Mouse (Mus musculus) lung, postnatal 0 days (tissue): ENCODE results near the gene Bnipl. TPM values are rescaled to one million over a fixed set of nuclear protein-coding genes. Genes with fewer than 3 reads are reported as not detected.
A peak's percentile ranks its signal among the peaks of the same experiment; 100 is the strongest.

ENCODE experiments used
- ATAC-seq: fragments of 200-750 bp; cut with Nextera tagmentation; 2 replicates; pipeline ENCODE4 v1.8.0; 2017; ENCODE audit warnings: moderate library complexity
- DNase-seq: peaks from one replicate; pipeline ENCODE4 v3.0.0-alpha.2; 2016; ENCODE audit warnings: low spot score
- H3K27ac ChIP-seq: fragments of 300-500 bp; sonication (generic); 2 replicates; pipeline ENCODE4 v1.5.1; 2014; ENCODE audit warnings: antibody characterized with exemption, mild to moderate bottlenecking, low read length, mixed read lengths
- H3K27me3 ChIP-seq: fragments of 300-500 bp; sonication (generic); replicated peaks from 2 replicates; pipeline ENCODE4 v1.6.1; 2014; ENCODE audit warnings: low read length, mixed read lengths; ENCODE audit not compliant: insufficient read depth
- H3K36me3 ChIP-seq: fragments of 300-500 bp; sonication (generic); 2 replicates; pipeline ENCODE4 v1.6.1; 2014; ENCODE audit warnings: low read length, mixed read lengths; ENCODE audit not compliant: insufficient read depth
- H3K4me1 ChIP-seq: fragments of 300-500 bp; sonication (generic); 2 replicates; pipeline ENCODE4 v1.6.1; 2014; ENCODE audit warnings: antibody characterized with exemption, low read depth, low read length, mixed read lengths; ENCODE audit not compliant: insufficient read depth
- H3K4me2 ChIP-seq: fragments of 300-500 bp; sonication (generic); replicated peaks from 2 replicates; pipeline ENCODE4 v1.6.1; 2014; ENCODE audit warnings: low read depth, mild to moderate bottlenecking, low read length, moderate library complexity, mixed read lengths
- H3K4me3 ChIP-seq: fragments of 300-500 bp; sonication (generic); 2 replicates; pipeline ENCODE4 v1.5.1; 2014; ENCODE audit warnings: low read depth, low read length
- H3K9ac ChIP-seq: fragments of 300-500 bp; sonication (generic); replicated peaks from 2 replicates; pipeline ENCODE4 v1.6.1; 2014; ENCODE audit warnings: low read depth, mild to moderate bottlenecking
- H3K9me3 ChIP-seq: fragments of 300-500 bp; sonication (generic); 2 replicates; pipeline ENCODE4 v1.6.1; 2016; ENCODE audit warnings: low read length, mixed read lengths
- CTCF ChIP-seq: IDR thresholded peaks from 2 replicates; pipeline ENCODE4 v1.5.1; 2016; ENCODE audit warnings: antibody characterized with exemption, mild to moderate bottlenecking
- EP300 ChIP-seq: IDR thresholded peaks from 2 replicates; pipeline ENCODE4 v1.6.1; 2016; ENCODE audit warnings: antibody characterized with exemption, mild to moderate bottlenecking, control low read depth
- WGBS: fragments of 180-500 bp; shearing (Covaris S2); extraction: QIAGEN DNeasy Blood & Tissue Kit; methylation state at CpG from one replicate; pipeline ENCODE4 v1.1.7; 2014; 5-methylcytosine and 5-hydroxymethylcytosine counted together
- polyA plus RNA-seq: library from polyadenylated mRNA; unstranded; fragments of >200 nt; fragmentation: Nextera tagmentation; extraction: Ambion mirVana; gene quantifications from 2 replicates; pipeline ENCODE4 v1.2.1, GENCODE M21; 2015

Bnipl gene
- polyA plus RNA-seq: 2.5 and 2.8 TPM in 2 replicates

DNA sequence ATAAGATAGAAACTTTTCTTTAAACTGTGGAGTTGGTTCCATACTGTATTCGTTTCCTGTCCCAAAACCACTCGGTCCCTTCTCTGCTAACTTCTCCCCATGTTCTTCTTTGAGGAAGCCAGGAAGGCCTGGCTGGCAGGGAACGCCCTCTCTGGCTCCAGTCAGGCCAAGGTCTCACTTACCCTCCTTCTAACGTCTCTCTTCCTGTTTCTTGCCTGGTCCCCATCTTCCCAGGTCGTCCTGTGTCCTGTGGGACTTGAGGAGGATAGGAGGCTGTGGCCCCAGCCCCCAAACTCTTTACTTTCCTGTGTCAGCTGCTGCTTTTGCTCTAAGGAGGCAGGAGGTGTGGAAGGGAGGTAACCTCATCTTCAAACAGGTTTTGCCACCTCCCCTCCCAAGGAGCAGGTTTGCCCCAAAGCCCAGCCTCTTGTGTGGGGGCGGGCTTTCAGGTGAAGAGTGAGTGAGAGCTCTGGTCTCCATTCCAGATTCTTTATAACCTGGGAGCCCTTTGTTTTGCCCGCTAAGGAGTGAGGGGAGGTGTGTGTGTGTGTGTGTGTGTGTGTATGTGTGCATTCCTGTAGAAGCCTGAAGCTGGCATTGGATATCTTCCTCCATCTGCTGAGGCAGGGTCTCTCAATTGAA, at the start of gene Bnipl:
Gene Bnipl (minus strand): TSS at position 411 of the 642 bp plus-strand sequence.
- no peaks in the 10 kb centered on the region for H3K4me1 ChIP-seq
- H3K4me2 ChIP-seq: no peak within 1 kb of the TSS
- H3K27me3 ChIP-seq: no peaks in the 10 kb centered on the region
- no peak within 1 kb of the TSS for H3K4me3 ChIP-seq
- ATAC-seq: peak; percentile 77
- H3K36me3 ChIP-seq: peaks cover 13% of the 10 kb centered on the region
- 0 out of 2 replicates have a peak within 1 kb of the TSS, but pooled peaks have one; percentile 5 for H3K27ac ChIP-seq
- peak; percentile 56 for DNase-seq
- TF ChIP-seq CTCF (no peak), EP300 (no peak)
- WGBS: 27% methylated on average over 7 of the region's 7 CpGs
- H3K9ac ChIP-seq: no peak within 1 kb of the TSS
- H3K9me3 ChIP-seq: no peaks in the 10 kb centered on the region

DNA sequence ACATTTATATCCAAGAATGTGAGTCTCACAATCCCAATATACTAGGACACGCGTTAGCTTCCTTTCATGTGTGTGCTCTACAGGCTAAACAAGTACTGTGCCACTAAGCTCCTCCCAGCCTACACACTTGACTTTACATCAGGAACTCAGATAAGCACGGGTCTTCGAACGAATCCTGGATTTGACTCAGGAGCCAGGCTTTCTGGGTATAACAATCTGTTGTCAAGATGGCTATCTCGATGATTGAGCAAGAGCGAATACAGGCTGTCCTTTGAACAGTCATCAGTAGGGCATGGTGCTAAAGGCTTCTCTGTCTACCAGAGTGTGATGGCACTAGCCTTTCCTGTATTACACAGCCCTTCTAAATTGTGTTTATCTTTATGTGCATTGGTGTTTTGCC, 47.0 kb upstream of the Bnipl start:
- peak; percentile 48 for DNase-seq
- Histone ChIP-seq H3K9me3 (no peaks in the 10 kb centered on the region), H3K4me1 (peaks cover 3% of the 10 kb centered on the region; the same call in 1 of the 2 replicates), H3K27me3 (no peaks in the 10 kb centered on the region), H3K4me3 (no peak overlapping the region), H3K27ac (no peak overlapping the region), H3K4me2 (no peak overlapping the region), H3K36me3 (peaks cover 16% of the 10 kb centered on the region; the same call in 1 of the 2 replicates), H3K9ac (no peak overlapping the region)
- 50% methylated on average over 7 of the region's 7 CpGs for WGBS
- no peak for TF ChIP-seq CTCF
- TF ChIP-seq EP300: no peak
- ATAC-seq: peak; percentile 32

DNA sequence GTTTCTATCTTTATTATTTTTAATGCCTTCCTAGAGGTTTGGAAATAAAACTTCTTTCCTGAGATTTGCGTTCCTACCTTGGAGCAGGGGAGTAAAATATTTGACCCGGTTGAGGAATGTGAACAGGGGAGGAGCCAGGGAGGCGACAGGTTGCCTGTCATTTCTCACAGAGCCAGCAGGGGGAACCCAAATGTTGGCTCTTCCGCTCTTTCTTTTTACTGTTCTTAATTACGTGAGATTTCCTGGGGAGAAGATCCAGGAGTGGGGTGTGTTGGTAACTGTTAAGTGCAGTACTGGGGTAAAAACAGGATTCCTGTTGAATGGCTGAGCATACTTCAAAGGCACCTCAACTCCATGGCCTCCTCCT, 45.1 kb upstream of the Bnipl start:
- peaks cover 18% of the 10 kb centered on the region; the same call in 1 of the 2 replicates for H3K36me3 ChIP-seq
- peaks cover 3% of the 10 kb centered on the region; the same call in 1 of the 2 replicates for H3K4me1 ChIP-seq
- no peak overlapping the region for H3K4me3 ChIP-seq
- DNase-seq (peak; percentile 87), ATAC-seq (peak; percentile 62)
- H3K4me2 ChIP-seq: no peak overlapping the region
- H3K9ac ChIP-seq: no peak overlapping the region
- TF ChIP-seq EP300 (0 out of 2 replicates have a peak, but pooled peaks have one; percentile 12), CTCF (peak; percentile 76)
- no peak overlapping the region for H3K27ac ChIP-seq
- H3K9me3 ChIP-seq: no peaks in the 10 kb centered on the region
- no peaks in the 10 kb centered on the region for H3K27me3 ChIP-seq
- 10% methylated on average over 5 of the region's 5 CpGs for WGBS

DNA sequence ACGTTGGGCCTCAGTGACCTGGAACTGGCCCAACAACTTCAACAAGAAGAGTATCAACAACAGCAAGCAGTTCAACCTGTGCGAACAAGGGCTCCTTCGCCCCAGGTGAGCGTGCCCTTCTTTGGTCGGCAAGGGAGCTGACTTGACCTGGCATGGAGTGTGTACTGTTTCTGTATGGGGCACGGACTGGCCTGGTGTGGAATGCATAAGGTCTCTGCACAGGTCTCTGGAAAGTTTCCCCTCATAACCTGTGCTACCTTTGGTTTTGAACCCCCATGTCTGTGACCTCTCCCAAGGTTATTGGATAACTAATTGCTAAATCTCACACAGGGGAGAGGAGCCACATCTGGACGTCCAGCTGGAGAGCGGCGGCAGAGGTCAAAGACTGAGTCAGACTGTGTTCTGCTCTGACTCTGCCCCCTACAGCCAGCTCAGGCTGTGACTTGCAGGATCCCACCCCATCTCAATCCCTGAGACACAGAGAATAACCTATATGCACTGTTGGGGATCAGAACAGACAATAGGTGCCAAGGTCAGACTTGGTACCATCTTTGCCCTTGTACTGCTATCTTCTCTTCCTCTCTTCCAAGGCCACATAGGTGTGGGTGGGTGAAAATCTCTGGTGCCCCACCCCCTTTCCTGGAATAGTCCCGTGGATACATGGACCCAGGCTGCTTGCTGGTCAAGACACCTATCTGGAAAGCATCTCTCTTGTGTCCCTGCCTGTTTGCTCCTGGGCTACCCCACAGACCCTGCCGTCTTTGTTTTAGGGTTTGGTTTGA, 44.5 kb upstream of the Bnipl start:
- no peak for ATAC-seq
- 54% methylated on average over 11 of the region's 11 CpGs for WGBS
- no peak overlapping the region for H3K27ac ChIP-seq

DNA sequence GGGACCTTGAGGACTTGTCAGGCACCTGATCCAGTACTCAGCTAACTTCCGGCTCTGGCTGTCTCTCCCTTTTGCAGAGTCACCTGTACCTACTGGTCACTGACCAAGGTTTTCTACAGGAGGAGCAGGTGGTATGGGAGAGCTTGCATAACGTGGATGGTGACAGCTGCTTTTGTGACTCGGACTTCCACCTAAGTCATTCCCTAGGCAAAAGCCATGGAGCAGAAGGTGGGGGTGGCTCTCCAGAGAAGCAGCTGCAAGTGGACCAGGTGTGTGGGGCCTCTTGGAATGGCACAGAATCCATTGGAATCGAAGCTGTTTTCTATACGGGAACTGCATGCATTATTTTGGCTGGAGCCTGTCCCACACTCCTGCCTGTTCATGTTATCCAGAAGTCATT, 43.7 kb upstream of the Bnipl start:
- H3K4me3 ChIP-seq: no peak overlapping the region
- 84% methylated on average over 5 of the region's 5 CpGs for WGBS
- DNase-seq (no peak), ATAC-seq (no peak)
- no peak overlapping the region for H3K27ac ChIP-seq
- TF ChIP-seq EP300: no peak
- TF ChIP-seq CTCF: no peak
- H3K36me3 ChIP-seq: peaks cover 21% of the 10 kb centered on the region; the same call in 1 of the 2 replicates
- H3K27me3 ChIP-seq: no peaks in the 10 kb centered on the region
- peaks cover 3% of the 10 kb centered on the region; the same call in 1 of the 2 replicates for H3K4me1 ChIP-seq
- H3K4me2 ChIP-seq: no peak overlapping the region
- H3K9me3 ChIP-seq: no peaks in the 10 kb centered on the region
- H3K9ac ChIP-seq: no peak overlapping the region

More for the DNA sequence above, 44.5 kb upstream of the Bnipl start:
- Histone ChIP-seq H3K36me3 (peaks cover 18% of the 10 kb centered on the region; the same call in 1 of the 2 replicates), H3K4me1 (peaks cover 3% of the 10 kb centered on the region; the same call in 1 of the 2 replicates), H3K4me2 (no peak overlapping the region), H3K27me3 (no peaks in the 10 kb centered on the region), H3K4me3 (no peak overlapping the region), H3K9ac (no peak overlapping the region), H3K9me3 (no peaks in the 10 kb centered on the region)
- no peak for DNase-seq
- TF ChIP-seq EP300: no peak
- TF ChIP-seq CTCF: no peak

DNA sequence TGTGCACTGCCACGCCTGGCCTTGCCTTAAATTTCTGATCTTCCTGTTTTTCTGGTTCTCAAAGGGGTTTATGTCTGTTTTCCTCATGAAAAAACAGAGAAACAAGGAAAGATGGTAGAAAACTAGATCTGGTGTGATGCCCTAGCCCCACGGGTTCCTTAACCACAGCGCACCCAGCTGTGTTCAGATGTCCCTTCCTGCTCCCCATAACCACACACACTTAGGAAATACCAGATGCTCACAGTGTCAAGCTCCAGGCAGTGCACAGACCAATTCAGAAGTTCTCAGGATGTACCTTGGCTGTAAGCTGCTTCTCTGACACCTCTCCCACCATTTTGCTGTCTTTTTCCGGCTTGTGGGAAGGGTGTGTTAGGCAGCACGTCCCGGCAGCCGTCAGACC, 43.3 kb upstream of the Bnipl start:
- DNase-seq: no peak
- no peak overlapping the region for H3K9ac ChIP-seq
- TF ChIP-seq CTCF (no peak), EP300 (no peak)
- no peak overlapping the region for H3K4me2 ChIP-seq
- H3K9me3 ChIP-seq: no peaks in the 10 kb centered on the region
- H3K27ac ChIP-seq: 0 out of 2 replicates have a peak overlapping the region, but pooled peaks have one; percentile 35
- H3K4me1 ChIP-seq: peaks cover 3% of the 10 kb centered on the region; the same call in 1 of the 2 replicates
- H3K36me3 ChIP-seq: peaks cover 23% of the 10 kb centered on the region; the same call in 1 of the 2 replicates
- H3K27me3 ChIP-seq: no peaks in the 10 kb centered on the region
- H3K4me3 ChIP-seq: no peak overlapping the region
- 80% methylated on average over 7 of the region's 7 CpGs for WGBS
- ATAC-seq: no peak
